Mouse (Mus musculus) limb, embryonic 14.5 days (tissue): ENCODE results near the gene Ddx39. TPM values are rescaled to one million over a fixed set of nuclear protein-coding genes. Genes with fewer than 3 reads are reported as not detected.

ENCODE experiments used
- ATAC-seq: fragments of 200-750 bp; cut with Nextera tagmentation; 2 replicates; pipeline ENCODE4 v1.8.0; 2017; ENCODE audit warnings: low read depth, moderate number of reproducible peaks, moderate TSS enrichment; ENCODE audit not compliant: low FRiP score
- DNase-seq: peaks from one replicate; pipeline ENCODE4 v3.0.0-alpha.2; 2015; ENCODE audit warnings: low spot score
- H3K27ac ChIP-seq: fragments of 300-500 bp; sonication (generic); replicated peaks from 2 replicates; pipeline ENCODE4 v1.5.1; 2014; ENCODE audit warnings: low read depth, mild to moderate bottlenecking, low read length, moderate library complexity, mixed read lengths
- H3K27me3 ChIP-seq: fragments of 300-500 bp; sonication (generic); 2 replicates; pipeline ENCODE4 v1.6.1; 2014; ENCODE audit warnings: low read length, mixed read lengths; ENCODE audit not compliant: control insufficient read depth, insufficient read depth
- H3K36me3 ChIP-seq: fragments of 300-500 bp; sonication (generic); 2 replicates; pipeline ENCODE4 v1.6.1; 2014; ENCODE audit warnings: mild to moderate bottlenecking, low read length, moderate library complexity, mixed read lengths; ENCODE audit not compliant: control insufficient read depth, insufficient read depth
- H3K4me1 ChIP-seq: fragments of 300-500 bp; sonication (generic); 2 replicates; pipeline ENCODE4 v1.6.1; 2014; ENCODE audit warnings: antibody characterized with exemption, low read length, mixed read lengths; ENCODE audit not compliant: control insufficient read depth, insufficient read depth
- H3K4me2 ChIP-seq: fragments of 300-500 bp; sonication (generic); replicated peaks from 2 replicates; pipeline ENCODE4 v1.6.1; 2014; ENCODE audit warnings: low read depth, mild to moderate bottlenecking, low read length, moderate library complexity; ENCODE audit not compliant: severe bottlenecking
- H3K4me3 ChIP-seq: fragments of 300-500 bp; sonication (generic); replicated peaks from 2 replicates; pipeline ENCODE4 v1.5.1; 2014; ENCODE audit warnings: low read length
- H3K9ac ChIP-seq: fragments of 300-500 bp; sonication (generic); 2 replicates; pipeline ENCODE4 v1.6.1; 2014; ENCODE audit warnings: mild to moderate bottlenecking, low read depth, low read length, moderate library complexity; ENCODE audit not compliant: severe bottlenecking
- H3K9me3 ChIP-seq: fragments of 300-500 bp; sonication (generic); 2 replicates; pipeline ENCODE4 v1.6.1; 2016; ENCODE audit warnings: low read length; ENCODE audit not compliant: control insufficient read depth
- POLR2A ChIP-seq: fragments of 200-500 bp; IDR thresholded peaks from 2 replicates; pipeline ENCODE4 v1.8.0; 2012; ENCODE audit warnings: inconsistent platforms, mild to moderate bottlenecking, moderate library complexity, borderline replicate concordance; ENCODE audit not compliant: insufficient read depth, insufficient read length; ENCODE audit errors: extremely low read depth
- WGBS: fragments of 180-500 bp; shearing (Covaris S2); extraction: QIAGEN DNeasy Blood & Tissue Kit; methylation state at CpG from one replicate; pipeline ENCODE4 v1.1.7; 2014; 5-methylcytosine and 5-hydroxymethylcytosine counted together
- polyA plus RNA-seq, 2 experiments: library from polyadenylated mRNA; depleted of rRNA in 1 of 2; stranded (reverse) in 1 of 2; unstranded in 1 of 2; fragments of >200 nt; fragmentation: Nextera tagmentation in 1 of 2; extraction: Ambion mirVana in 1 of 2; gene quantifications; 2 replicates each; pipeline versions ENCODE4 v1.2.1 to v1.2.3; 2012 to 2014

Ddx39 gene
- polyA plus RNA-seq, 2 experiments = 81.1 to 111 TPM

- Histone ChIP-seq H3K27me3 (no peaks in the 10 kb centered on the region), H3K4me1 (no peaks in the 10 kb centered on the region), H3K27ac (no peak overlapping the region), H3K36me3 (peaks cover 80% of the 10 kb centered on the region), H3K9me3 (no peaks in the 10 kb centered on the region), H3K4me3 (no peak overlapping the region), H3K9ac (no peak overlapping the region), H3K4me2 (no peak overlapping the region)
- whole genome bisulfite sequencing = 44% methylated on average over 15 of the region's 15 CpGs
- TF ChIP-seq POLR2A = no peak
- peak; percentile 32; the same call in 1 of the 2 replicates for ATAC-seq
- DNase-seq = peak; percentile 16
Observed at GRCm38 (mm10) chr8:83724697-83725482, 9.9 kb downstream of the Ddx39 start.

GRCm38 (mm10) chr8:83725521-83726102 is 10.6 kb downstream of the Ddx39 start:
- 92% methylated on average over 8 of the region's 8 CpGs for WGBS
- Histone ChIP-seq H3K9me3 (no peaks in the 10 kb centered on the region), H3K27ac (no peak overlapping the region), H3K9ac (no peak overlapping the region), H3K36me3 (peaks cover 79% of the 10 kb centered on the region), H3K4me3 (no peak overlapping the region), H3K27me3 (no peaks in the 10 kb centered on the region), H3K4me2 (no peak overlapping the region), H3K4me1 (no peaks in the 10 kb centered on the region)
- TF ChIP-seq POLR2A = no peak
- ATAC-seq = no peak
- DNase-seq = no peak

GRCm38 (mm10) chr8:83729009-83729807 is 14.2 kb downstream of the Ddx39 start:
- no peak for DNase-seq
- no peak overlapping the region for H3K27ac ChIP-seq
- ATAC-seq = peak; percentile 42; the same call in 1 of the 2 replicates
- no peaks in the 10 kb centered on the region for H3K9me3 ChIP-seq
- peaks cover 55% of the 10 kb centered on the region for H3K36me3 ChIP-seq
- no peak overlapping the region for H3K9ac ChIP-seq
- WGBS = 61% methylated on average over 11 of the region's 11 CpGs
- H3K27me3 ChIP-seq = no peaks in the 10 kb centered on the region
- no peaks in the 10 kb centered on the region for H3K4me1 ChIP-seq
- no peak overlapping the region for H3K4me2 ChIP-seq
- TF ChIP-seq POLR2A = no peak
- H3K4me3 ChIP-seq = no peak overlapping the region

- DNase-seq = no peak
- H3K36me3 ChIP-seq = peaks cover 34% of the 10 kb centered on the region
- no peak for ATAC-seq
- TF ChIP-seq POLR2A = no peak
- WGBS = 73% methylated on average over 5 of the region's 5 CpGs
- no peak overlapping the region for H3K9ac ChIP-seq
- no peaks in the 10 kb centered on the region for H3K4me1 ChIP-seq
- no peak overlapping the region for H3K4me3 ChIP-seq
- no peak overlapping the region for H3K27ac ChIP-seq
- H3K9me3 ChIP-seq = no peaks in the 10 kb centered on the region
- H3K27me3 ChIP-seq = no peaks in the 10 kb centered on the region
- H3K4me2 ChIP-seq = no peak overlapping the region
Observed at GRCm38 (mm10) chr8:83731906-83732305, 16.9 kb downstream of the Ddx39 start.

GRCm38 (mm10) chr8:83732919-83733318 is 17.9 kb downstream of the Ddx39 start:
- Histone ChIP-seq H3K4me3 (no peak overlapping the region), H3K27ac (no peak overlapping the region), H3K36me3 (peaks cover 34% of the 10 kb centered on the region), H3K4me1 (peaks cover 5% of the 10 kb centered on the region), H3K9ac (no peak overlapping the region), H3K4me2 (no peak overlapping the region), H3K27me3 (no peaks in the 10 kb centered on the region), H3K9me3 (no peaks in the 10 kb centered on the region)
- ATAC-seq = no peak
- no peak for TF ChIP-seq POLR2A
- WGBS = 71% methylated on average over 6 of the region's 6 CpGs
- DNase-seq = no peak
